Mouse (Mus musculus) liver, embryonic 11.5 days (tissue): ENCODE data around the gene Ptar1. TPM values are rescaled to one million over a fixed set of nuclear protein-coding genes. Genes with fewer than 3 reads are reported as not detected.

Experiments used
- ATAC-seq: fragments of 200-750 bp; cut with Nextera tagmentation; replicated peaks from 2 replicates; pipeline ENCODE4 v1.8.0; 2017; ENCODE audit warnings: moderate number of reproducible peaks, mild to moderate bottlenecking, moderate TSS enrichment, moderate library complexity; ENCODE audit not compliant: low FRiP score
- DNase-seq: peaks from one replicate; pipeline ENCODE4 v3.0.0-alpha.2; 2017; ENCODE audit warnings: low spot score
- H3K27ac ChIP-seq: fragments of 300-500 bp; sonication (generic); 2 replicates; pipeline ENCODE4 v1.5.1; 2014; ENCODE audit warnings: mild to moderate bottlenecking, low read depth, low read length, control low read depth
- H3K27me3 ChIP-seq: fragments of 300-500 bp; sonication (generic); replicated peaks from 2 replicates; pipeline ENCODE4 v1.6.1; 2014; ENCODE audit warnings: low read length, mixed read lengths; ENCODE audit not compliant: control insufficient read depth, insufficient read depth
- H3K36me3 ChIP-seq: fragments of 300-500 bp; sonication (generic); 2 replicates; pipeline ENCODE4 v1.6.1; 2014; ENCODE audit warnings: mild to moderate bottlenecking, low read length, moderate library complexity, mixed read lengths; ENCODE audit not compliant: control insufficient read depth, insufficient read depth
- H3K4me1 ChIP-seq: fragments of 300-500 bp; sonication (generic); replicated peaks from 2 replicates; pipeline ENCODE4 v1.6.1; 2014; ENCODE audit warnings: low read length, mixed read lengths; ENCODE audit not compliant: control insufficient read depth, insufficient read depth
- H3K4me2 ChIP-seq: fragments of 300-500 bp; sonication (generic); 2 replicates; pipeline ENCODE4 v1.6.1; 2014; ENCODE audit warnings: mild to moderate bottlenecking, control low read depth, moderate library complexity
- H3K4me3 ChIP-seq: fragments of 300-500 bp; sonication (generic); 2 replicates; pipeline ENCODE4 v1.5.1; 2014; ENCODE audit warnings: low read depth, low read length, control low read depth
- H3K9ac ChIP-seq: fragments of 300-500 bp; sonication (generic); 2 replicates; pipeline ENCODE4 v1.6.1; 2014; ENCODE audit warnings: low read depth, low read length, control low read depth
- H3K9me3 ChIP-seq: fragments of 300-500 bp; sonication (generic); 2 replicates; pipeline ENCODE4 v1.6.1; 2016; ENCODE audit warnings: low read length, inconsistent platforms, mixed read lengths; ENCODE audit not compliant: control insufficient read depth
- WGBS: fragments of 180-500 bp; shearing (Covaris S2); extraction: QIAGEN DNeasy Blood & Tissue Kit; methylation state at CpG from one replicate; pipeline ENCODE4 v1.1.7; 2014; 5-methylcytosine and 5-hydroxymethylcytosine counted together
- polyA plus RNA-seq: library from polyadenylated mRNA; unstranded; fragments of >200 nt; fragmentation: Nextera tagmentation; extraction: Ambion mirVana; gene quantifications from 2 replicates; pipeline ENCODE4 v1.2.1, GENCODE M21; 2014

Ptar1 gene
- polyA plus RNA-seq, result 5.8 and 8.0 TPM in 2 replicates

DNA sequence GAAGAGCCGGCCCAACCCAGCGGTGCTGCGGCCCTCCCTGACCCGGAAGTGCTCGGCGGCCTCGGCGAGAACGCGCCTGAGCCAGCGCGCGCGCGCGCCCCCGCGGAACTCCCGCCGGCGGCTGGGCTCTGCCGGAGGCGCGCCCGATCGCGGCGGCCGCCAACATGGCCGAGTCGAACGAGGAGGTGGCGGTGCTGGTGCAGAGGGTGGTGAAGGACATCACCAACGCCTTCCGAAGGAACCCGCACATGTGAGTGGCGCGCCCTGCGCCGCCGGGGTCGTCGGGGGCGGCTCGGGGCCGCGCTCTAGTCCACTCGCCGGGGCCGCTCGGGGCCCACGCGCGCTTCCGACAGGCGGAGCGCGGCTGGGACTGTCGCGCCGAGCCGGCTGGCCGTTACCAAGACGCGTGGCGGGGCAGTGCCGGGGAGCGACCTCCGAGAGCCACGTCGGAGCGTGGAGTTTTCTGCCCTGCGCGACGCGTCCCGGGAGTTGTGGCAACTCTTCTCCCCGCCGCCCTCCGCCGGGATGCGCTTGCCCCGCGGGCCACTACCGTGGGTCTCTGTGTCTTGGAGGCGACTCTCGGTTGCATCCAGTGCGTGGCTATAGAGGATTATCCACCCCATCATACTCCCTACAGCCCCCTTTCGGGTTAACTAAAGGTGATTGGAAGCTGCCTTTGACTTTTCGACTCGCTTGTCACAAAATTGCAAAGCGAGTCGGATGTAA lies at the start of gene Ptar1:
TSS of gene Ptar1 (plus strand) at position 134 of the 726 bp plus-strand sequence.
- Histone ChIP-seq H3K9me3 (no peaks in the 10 kb centered on the region), H3K27me3 (no peaks in the 10 kb centered on the region), H3K4me1 (peaks cover 7% of the 10 kb centered on the region), H3K36me3 (no peaks in the 10 kb centered on the region), H3K4me2 (peak within 1 kb of the TSS; percentile 78), H3K4me3 (peak within 1 kb of the TSS; percentile 88), H3K9ac (peak within 1 kb of the TSS; percentile 83), H3K27ac (peak within 1 kb of the TSS; percentile 68; the same call in 1 of the 2 replicates)
- under 1% methylated on average over 89 of the region's 93 CpGs for WGBS
- ATAC-seq (peak; percentile 91), DNase-seq (peak; percentile 94)

DNA sequence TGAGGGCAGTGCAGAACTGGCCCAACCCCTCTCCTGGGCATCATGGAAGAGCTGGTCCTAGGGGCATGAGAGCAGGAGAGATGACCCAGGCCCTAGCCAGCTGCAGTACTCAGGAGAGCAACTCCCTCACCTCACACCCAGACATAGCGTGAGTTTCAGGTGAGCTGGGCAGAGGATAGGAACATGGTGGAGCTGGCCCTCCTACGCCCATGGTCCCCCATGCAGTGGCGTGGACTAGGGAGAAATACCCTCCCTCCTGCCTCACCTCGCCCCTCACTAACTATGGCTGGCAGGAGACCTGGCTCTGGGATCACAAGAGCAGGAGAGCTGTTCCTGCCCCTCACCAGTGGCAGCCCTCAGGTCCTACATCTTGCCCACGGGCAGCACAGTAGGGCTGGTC lies 43.4 kb upstream of the Ptar1 start:
- Histone ChIP-seq H3K4me2 (no peak overlapping the region), H3K27ac (no peak overlapping the region), H3K4me1 (no peaks in the 10 kb centered on the region), H3K9me3 (no peaks in the 10 kb centered on the region), H3K9ac (no peak overlapping the region), H3K36me3 (no peaks in the 10 kb centered on the region), H3K27me3 (no peaks in the 10 kb centered on the region), H3K4me3 (no peak overlapping the region)
- DNase-seq (no peak), ATAC-seq (no peak)
- 76% methylated on average over 5 of the region's 5 CpGs for WGBS

DNA sequence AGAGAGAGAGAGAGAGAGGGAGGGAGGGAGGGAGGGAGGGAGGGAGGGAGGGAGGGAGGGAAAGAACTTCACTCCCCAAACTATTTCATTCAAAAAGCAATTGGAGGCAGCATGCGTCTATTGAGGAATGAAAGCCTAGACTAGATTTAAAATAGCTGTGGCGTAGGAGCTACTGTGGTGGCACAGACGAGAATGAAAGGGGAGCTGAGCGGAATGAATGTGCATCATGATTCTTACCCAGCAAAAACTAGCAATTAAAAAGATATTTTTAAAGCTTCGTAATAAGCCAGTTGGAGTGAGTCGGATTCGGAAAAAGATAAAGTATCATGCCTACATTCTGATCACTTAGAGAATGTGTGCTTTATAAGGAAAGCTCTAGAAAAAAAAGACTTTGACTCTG lies 41.9 kb upstream of the Ptar1 start:
- Histone ChIP-seq H3K9me3 (no peaks in the 10 kb centered on the region), H3K36me3 (no peaks in the 10 kb centered on the region), H3K9ac (no peak overlapping the region), H3K4me1 (no peaks in the 10 kb centered on the region), H3K4me2 (no peak overlapping the region), H3K27ac (no peak overlapping the region), H3K27me3 (no peaks in the 10 kb centered on the region), H3K4me3 (no peak overlapping the region)
- ATAC-seq (no peak), DNase-seq (no peak)
- WGBS, result 80% methylated on average over 7 of the region's 7 CpGs

DNA sequence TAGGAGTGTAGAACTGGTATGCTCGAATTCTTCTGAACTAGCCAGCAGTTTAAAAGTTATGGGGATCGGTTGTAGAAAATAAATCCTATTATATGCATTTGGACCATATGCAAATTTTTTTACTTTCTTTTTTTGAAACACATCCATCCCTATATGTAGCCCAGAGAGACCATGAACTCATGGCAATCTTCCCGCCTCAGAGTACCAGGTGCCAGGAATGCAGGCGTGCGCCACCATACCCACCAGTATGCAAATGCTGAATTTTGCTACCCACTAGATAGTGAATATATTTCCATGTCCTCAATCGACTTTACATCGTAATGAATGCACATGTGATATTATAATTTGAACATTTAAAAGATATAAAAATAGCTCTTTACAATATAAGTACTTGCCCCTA lies 39.9 kb upstream of the Ptar1 start:
- Histone ChIP-seq H3K36me3 (no peaks in the 10 kb centered on the region), H3K4me2 (no peak overlapping the region), H3K27ac (no peak overlapping the region), H3K9ac (no peak overlapping the region), H3K4me1 (no peaks in the 10 kb centered on the region), H3K4me3 (no peak overlapping the region), H3K9me3 (no peaks in the 10 kb centered on the region), H3K27me3 (no peaks in the 10 kb centered on the region)
- 81% methylated on average over 7 of the region's 7 CpGs for WGBS
- no peak for DNase-seq
- no peak for ATAC-seq

DNA sequence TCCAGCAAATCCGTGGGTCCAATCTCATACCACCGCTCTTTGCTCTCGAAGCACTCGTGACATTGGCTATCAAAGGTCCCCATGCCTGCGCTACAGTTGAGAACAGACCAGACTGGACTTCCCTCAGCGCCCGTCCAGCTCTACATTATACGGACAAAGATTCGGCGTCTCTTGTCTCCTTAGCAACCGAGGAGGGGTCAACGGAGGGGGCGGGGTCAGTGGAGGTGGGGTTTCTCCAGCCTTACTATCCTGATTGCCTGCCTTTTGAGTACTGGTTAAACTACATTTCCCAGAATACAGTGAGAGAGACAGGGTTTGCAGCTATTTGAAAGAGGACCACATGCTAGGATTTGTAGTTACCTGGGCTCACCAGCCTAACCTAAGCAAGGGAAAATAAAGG lies 34.6 kb upstream of the Ptar1 start, which contains the start of gene 1700028P14Rik:
TSS of gene 1700028P14Rik (minus strand) at position 169 of the 400 bp plus-strand sequence.
- WGBS, result 6% methylated on average over 13 of the region's 13 CpGs
- ATAC-seq (peak; percentile 31; the same call in 1 of the 2 replicates), DNase-seq (peak; percentile 58)
- no peaks in the 10 kb centered on the region for H3K27me3 ChIP-seq
- H3K4me2 ChIP-seq, result peak within 1 kb of the TSS; percentile 0; the same call in 1 of the 2 replicates
- no peaks in the 10 kb centered on the region for H3K4me1 ChIP-seq
- H3K9ac ChIP-seq, result no peak within 1 kb of the TSS
- no peak within 1 kb of the TSS for H3K4me3 ChIP-seq
- no peaks in the 10 kb centered on the region for H3K9me3 ChIP-seq
- H3K27ac ChIP-seq, result no peak within 1 kb of the TSS
- H3K36me3 ChIP-seq, result no peaks in the 10 kb centered on the region

DNA sequence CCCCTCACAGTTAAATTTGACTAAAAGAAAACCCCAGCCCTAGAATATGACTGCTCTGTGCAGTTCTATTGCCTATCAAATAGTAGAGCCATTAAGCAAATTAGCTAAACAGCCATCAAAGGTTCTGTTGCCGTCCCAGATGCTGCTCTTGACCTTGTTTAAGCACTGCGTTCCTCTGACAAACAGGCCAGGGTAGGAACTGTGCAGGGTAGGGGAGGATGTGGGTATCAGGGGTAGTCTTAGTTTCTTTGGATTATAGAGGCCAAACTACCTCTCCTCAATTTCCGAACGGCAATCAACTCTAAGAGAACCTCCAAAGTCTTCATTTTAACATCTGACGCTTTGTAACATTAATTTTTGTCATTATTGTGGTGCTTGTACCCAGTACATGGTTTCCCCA lies 34.1 kb upstream of the Ptar1 start:
- WGBS, result 89% methylated on average over 5 of the region's 5 CpGs
- Histone ChIP-seq H3K36me3 (no peaks in the 10 kb centered on the region), H3K4me2 (no peak overlapping the region), H3K27me3 (no peaks in the 10 kb centered on the region), H3K9ac (no peak overlapping the region), H3K4me3 (no peak overlapping the region), H3K9me3 (no peaks in the 10 kb centered on the region), H3K27ac (no peak overlapping the region), H3K4me1 (no peaks in the 10 kb centered on the region)
- DNase-seq (no peak), ATAC-seq (no peak)

DNA sequence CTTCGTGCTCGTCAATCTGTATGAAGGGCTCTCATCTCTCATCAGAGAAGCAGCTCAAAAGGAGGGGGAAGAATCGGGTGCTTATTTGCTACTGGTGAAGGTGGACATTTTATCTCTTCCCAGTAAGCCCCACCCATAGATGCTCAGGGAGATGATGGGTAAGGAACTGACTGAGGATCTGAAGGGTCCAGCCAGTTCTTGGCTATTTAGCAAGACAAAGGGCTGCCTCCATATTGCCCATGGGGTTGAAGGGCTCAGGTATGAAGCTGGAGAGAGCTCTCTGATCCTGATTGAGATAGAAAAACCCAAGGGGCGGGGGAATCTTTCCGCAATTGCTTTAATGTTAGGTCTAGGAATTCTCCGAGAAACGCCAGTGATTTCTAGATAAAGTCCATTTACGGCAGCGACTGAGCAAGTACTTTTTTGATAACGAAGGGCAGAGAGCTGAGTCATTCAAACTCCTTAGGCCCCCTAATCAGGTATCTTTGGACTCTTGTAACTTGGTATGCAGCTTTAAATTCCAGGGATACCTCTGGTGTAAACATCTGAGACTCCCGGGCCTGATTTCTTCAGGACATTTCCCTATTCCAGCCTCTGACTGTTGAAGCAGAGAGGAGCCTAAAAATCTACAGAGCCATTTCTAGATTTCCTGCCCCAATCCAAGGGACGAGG lies 29.8 kb upstream of the Ptar1 start:
- DNase-seq (no peak), ATAC-seq (no peak)
- 40% methylated on average over 12 of the region's 12 CpGs for WGBS
- no peaks in the 10 kb centered on the region for H3K4me1 ChIP-seq
- no peak overlapping the region for H3K9ac ChIP-seq
- no peak overlapping the region for H3K27ac ChIP-seq
- no peaks in the 10 kb centered on the region for H3K27me3 ChIP-seq
- no peak overlapping the region for H3K4me2 ChIP-seq
- H3K36me3 ChIP-seq, result no peaks in the 10 kb centered on the region
- no peak overlapping the region for H3K4me3 ChIP-seq
- H3K9me3 ChIP-seq, result no peaks in the 10 kb centered on the region

DNA sequence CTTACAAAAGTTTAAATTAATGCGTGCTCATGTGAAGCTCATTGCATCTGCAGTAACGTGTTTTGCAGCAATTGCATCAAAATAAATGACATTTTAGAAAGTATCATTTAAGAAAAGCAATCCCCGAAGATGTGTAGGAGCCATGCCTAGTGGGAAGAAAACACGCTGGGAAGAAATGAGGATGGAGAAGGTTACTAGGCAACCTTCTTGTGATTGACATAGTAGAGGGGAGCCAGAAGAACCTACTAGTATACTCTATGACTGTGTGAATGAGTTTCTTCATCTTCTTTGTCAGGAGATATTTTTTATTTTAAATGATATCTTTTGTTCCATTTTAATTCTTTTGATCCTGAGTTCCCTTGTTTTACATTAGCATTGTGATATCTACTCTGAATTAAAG lies 28.9 kb upstream of the Ptar1 start:
- no peak for ATAC-seq
- Histone ChIP-seq H3K27me3 (no peaks in the 10 kb centered on the region), H3K27ac (no peak overlapping the region), H3K4me1 (no peaks in the 10 kb centered on the region), H3K4me2 (no peak overlapping the region), H3K4me3 (no peak overlapping the region), H3K9ac (no peak overlapping the region), H3K9me3 (no peaks in the 10 kb centered on the region), H3K36me3 (no peaks in the 10 kb centered on the region)
- 76% methylated on average over 4 of the region's 4 CpGs for WGBS
- no peak for DNase-seq

DNA sequence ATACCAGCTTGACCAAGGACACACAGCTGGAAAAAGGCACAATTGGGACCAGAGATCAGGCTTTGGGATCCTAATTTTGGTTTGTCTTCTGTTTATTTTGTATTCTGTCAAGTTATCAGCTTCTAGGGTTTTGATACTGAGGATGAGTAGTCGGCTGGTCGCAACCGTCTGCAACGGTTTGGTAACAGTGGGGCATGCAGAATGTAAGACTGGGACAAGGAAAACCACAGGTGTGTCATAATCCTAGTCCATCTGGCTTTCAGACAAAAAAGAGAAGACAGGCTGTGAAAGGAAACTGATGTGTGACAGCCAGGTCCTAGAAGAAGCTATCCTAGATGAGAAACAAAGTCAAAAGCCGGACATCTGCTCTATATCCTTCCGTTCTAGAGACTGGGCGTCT lies 23.1 kb upstream of the Ptar1 start:
- no peak overlapping the region for H3K27ac ChIP-seq
- H3K27me3 ChIP-seq, result no peaks in the 10 kb centered on the region
- DNase-seq, result no peak
- ATAC-seq, result no peak
- H3K36me3 ChIP-seq, result no peaks in the 10 kb centered on the region
- 85% methylated on average over 7 of the region's 7 CpGs for WGBS
- no peaks in the 10 kb centered on the region for H3K9me3 ChIP-seq
- H3K4me1 ChIP-seq, result no peaks in the 10 kb centered on the region
- no peak overlapping the region for H3K4me3 ChIP-seq
- no peak overlapping the region for H3K4me2 ChIP-seq
- H3K9ac ChIP-seq, result no peak overlapping the region
